ENCODE assay signal across 12 mouse cellular contexts in the genomic region with DNA sequence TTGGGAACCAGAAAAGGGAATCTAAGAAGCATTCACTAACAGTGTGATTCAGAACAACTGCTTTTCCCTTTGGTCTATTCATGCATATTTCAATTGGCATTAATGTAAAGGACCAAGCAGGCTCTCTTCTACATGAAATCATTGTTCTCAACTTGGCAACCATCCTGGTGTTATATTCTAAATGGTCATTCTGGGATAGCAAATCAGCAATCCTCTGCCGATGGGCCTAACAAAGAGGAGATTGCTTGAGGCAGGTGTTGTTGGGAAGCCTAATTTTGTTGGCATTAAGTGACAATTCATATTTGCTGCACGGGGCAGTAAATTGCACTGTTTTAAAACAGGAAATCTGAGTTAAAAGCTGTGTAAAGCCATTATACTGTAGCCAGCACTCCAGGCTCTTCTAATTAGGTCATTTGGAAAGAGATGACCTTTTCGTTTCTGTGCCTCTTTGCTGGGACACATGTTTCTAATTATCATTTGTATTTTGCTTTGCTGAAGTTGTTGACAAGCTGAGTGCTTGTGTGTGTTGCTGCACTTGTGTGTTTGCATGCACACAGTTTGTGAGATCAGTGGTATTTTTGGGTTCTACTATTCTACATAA.
A peak's percentile ranks its signal among the peaks of the same experiment; 100 is the strongest.
DNase-seq lines count a peak whose midpoint lies in the region; ATAC-seq and TF ChIP-seq lines count a peak whose summit lies in the region.
"Had no signal": no experiment of that assay in that cellular context is flagged by ENCODE, and none has a peak within 500 bp of the region (broad histone marks: within the 10 kb centered on the region; RNA-seq: fewer than 3 reads in every experiment).

No protein-coding gene starts in this region.

- WGBS in forebrain, embryonic 11.5 days, result 30% methylated on average over 3 of the region's 3 CpGs
- 56% methylated on average over 3 of the region's 3 CpGs for WGBS in forebrain, embryonic 10.5 days
- 7% methylated on average over 3 of the region's 3 CpGs for WGBS in limb, embryonic 14.5 days
- 53% methylated on average over 3 of the region's 3 CpGs for WGBS in intestine, embryonic 16.5 days

- no peaks in the 10 kb centered on the region for H3K4me1 ChIP-seq in forebrain, embryonic 11.5 days (replicated peaks; ENCODE audit: control insufficient read depth, insufficient read depth, low read length)
- peaks cover 10% of the 10 kb centered on the region for H3K4me1 ChIP-seq in forebrain, embryonic 10.5 days
- H3K4me1 ChIP-seq in limb, embryonic 14.5 days (ENCODE audit: control insufficient read depth, insufficient read depth, low read length), result peaks cover 10% of the 10 kb centered on the region
- peaks cover 7% of the 10 kb centered on the region; the same call in 1 of the 2 replicates for H3K4me1 ChIP-seq in intestine, embryonic 16.5 days (ENCODE audit: control insufficient read depth, insufficient read depth, low read length)

- H3K4me2 ChIP-seq in forebrain, embryonic 11.5 days (ENCODE audit: low read depth, low read length, severe bottlenecking), result no peak overlapping the region
- H3K4me2 ChIP-seq in limb, embryonic 14.5 days (replicated peaks; ENCODE audit: low read depth, low read length, severe bottlenecking), result no peak overlapping the region
- no peak overlapping the region for H3K4me2 ChIP-seq in intestine, embryonic 16.5 days (ENCODE audit: low read depth, low read length)

- H3K27ac ChIP-seq in forebrain, embryonic 11.5 days (ENCODE audit: low read depth, low read length), result no peak overlapping the region
- H3K27ac ChIP-seq in forebrain, embryonic 10.5 days, result no peak overlapping the region
- no peak overlapping the region for H3K27ac ChIP-seq in limb, embryonic 14.5 days (replicated peaks; ENCODE audit: low read depth, low read length)
- no peak overlapping the region for H3K27ac ChIP-seq in intestine, embryonic 16.5 days (ENCODE audit: low read length)

- no peak overlapping the region for H3K4me3 ChIP-seq in forebrain, embryonic 11.5 days (ENCODE audit: low read depth, low read length)
- H3K4me3 ChIP-seq in forebrain, embryonic 10.5 days, result no peak overlapping the region
- no peak overlapping the region for H3K4me3 ChIP-seq in limb, embryonic 14.5 days (replicated peaks; ENCODE audit: low read length)
- H3K4me3 ChIP-seq in intestine, embryonic 16.5 days (ENCODE audit: low read length), result no peak overlapping the region

- H3K9ac ChIP-seq in forebrain, embryonic 11.5 days (ENCODE audit: low read length), result no peak overlapping the region
- H3K9ac ChIP-seq in limb, embryonic 14.5 days (ENCODE audit: low read depth, low read length, severe bottlenecking), result no peak overlapping the region
- H3K9ac ChIP-seq in intestine, embryonic 16.5 days (ENCODE audit: low read depth, low read length), result no peak overlapping the region

- no peaks in the 10 kb centered on the region for H3K36me3 ChIP-seq in forebrain, embryonic 11.5 days (ENCODE audit: control insufficient read depth, insufficient read depth, low read length)
- no peaks in the 10 kb centered on the region for H3K36me3 ChIP-seq in forebrain, embryonic 10.5 days (replicated peaks)
- no peaks in the 10 kb centered on the region for H3K36me3 ChIP-seq in limb, embryonic 14.5 days (ENCODE audit: control insufficient read depth, insufficient read depth, low read length)
- H3K36me3 ChIP-seq in intestine, embryonic 16.5 days (ENCODE audit: control insufficient read depth, insufficient read depth, low read length), result no peaks in the 10 kb centered on the region

- DNase-seq in forebrain, embryonic 11.5 days (ENCODE audit: low spot score), result no peak
- DNase-seq in forebrain, embryonic 10.5 days (ENCODE audit: extremely low spot score, low spot score), result no peak
- DNase-seq in Muller cell, postnatal 12 days (ENCODE audit: inconsistent ontology term), result peak; percentile 71
- peak; percentile 53 for DNase-seq in forelimb bud, embryonic 11.5 days (ENCODE audit: low read depth, low spot score)
- peak; percentile 46 for DNase-seq in limb, embryonic 14.5 days (ENCODE audit: low spot score)
- DNase-seq in frontal cortex, postnatal 36 days (ENCODE audit: low spot score in 2 of 2), result no peak
- no peak for DNase-seq in thymus, adult 18-20 months
- DNase-seq: adrenal gland, postnatal 10 days; cerebellum, postnatal 10 days; right cerebral cortex, adult 18-20 months had no signal

- TF ChIP-seq POLR2A in limb, embryonic 14.5 days (IDR thresholded peaks at IDR 0.05; ENCODE audit: borderline replicate concordance, extremely low read depth, insufficient read depth, insufficient read length), result no peak

- peak; percentile 77 for ATAC-seq in forebrain, embryonic 11.5 days (replicated peaks; ENCODE audit: low FRiP score)
- ATAC-seq in limb, embryonic 14.5 days (ENCODE audit: low FRiP score, low read depth), result no peak
- no peak for ATAC-seq in intestine, embryonic 16.5 days
- ATAC-seq: inflammation-experienced regulatory T-cells, adult 6 months had no signal

- H3K9me3 ChIP-seq in forebrain, embryonic 11.5 days (ENCODE audit: control insufficient read depth, low read length), result no peaks in the 10 kb centered on the region
- H3K9me3 ChIP-seq in forebrain, embryonic 10.5 days, result no peaks in the 10 kb centered on the region
- no peaks in the 10 kb centered on the region for H3K9me3 ChIP-seq in limb, embryonic 14.5 days (ENCODE audit: control insufficient read depth, low read length)
- H3K9me3 ChIP-seq in intestine, embryonic 16.5 days (ENCODE audit: control insufficient read depth, low read length), result no peaks in the 10 kb centered on the region

- no peaks in the 10 kb centered on the region for H3K27me3 ChIP-seq in forebrain, embryonic 11.5 days (ENCODE audit: control insufficient read depth, insufficient read depth, low read length)
- no peaks in the 10 kb centered on the region for H3K27me3 ChIP-seq in forebrain, embryonic 10.5 days (ENCODE audit: poor library complexity, severe bottlenecking)
- H3K27me3 ChIP-seq in limb, embryonic 14.5 days (ENCODE audit: control insufficient read depth, insufficient read depth, low read length), result no peaks in the 10 kb centered on the region
- H3K27me3 ChIP-seq in intestine, embryonic 16.5 days (replicated peaks; ENCODE audit: control insufficient read depth, insufficient read depth, low read length), result no peaks in the 10 kb centered on the region

Comparison
In these comparisons a context has a peak if more than half of its experiments do, and no peak if none do; other contexts are left out.
1. DNase-seq: peak in Muller cell, postnatal 12 days (single experiment), forelimb bud, embryonic 11.5 days (single experiment) and limb, embryonic 14.5 days (single experiment); none in forebrain, embryonic 11.5 days (single experiment), forebrain, embryonic 10.5 days (single experiment), frontal cortex, postnatal 36 days (0 of 2) and thymus, adult 18-20 months (0 of 2).